Mouse (Mus musculus): ENCODE results near the gene Camk1d.

- no peak for TF ChIP-seq CTCF (IDR thresholded peaks at IDR 0.05; ENCODE audit: low read depth)
- TF ChIP-seq EP300 (IDR thresholded peaks at IDR 0.05; ENCODE audit: low read depth), result no peak
These were observed 162.5 kb downstream of the Camk1d start for GRCm38 (mm10) chr2:5551758-5552255.
